Mouse (Mus musculus) kidney, adult 18-20 months (tissue): ENCODE data around the gene Nfic.

Experiments
- DNase-seq: peaks from one replicate; pipeline ENCODE4 v3.0.0; 2021

The Nfic gene

GRCm38 (mm10) chr10:81429092-81429491 is 26.3 kb downstream of the Nfic start:
- DNase-seq, result no peak

- DNase-seq, result no peak
These were observed 26.9 kb downstream of the Nfic start for GRCm38 (mm10) chr10:81428507-81428870.

GRCm38 (mm10) chr10:81427804-81428506 is 27.5 kb downstream of the Nfic start:
- DNase-seq, result peak; percentile 5

- DNase-seq, result no peak
These were observed 28.1 kb downstream of the Nfic start for GRCm38 (mm10) chr10:81427327-81427726.

- DNase-seq, result peak; percentile 82
These were observed 28.5 kb downstream of the Nfic start for GRCm38 (mm10) chr10:81426897-81427296.

GRCm38 (mm10) chr10:81426081-81426671 is 29.3 kb downstream of the Nfic start:
- peak; percentile 43 for DNase-seq

- DNase-seq, result peak; percentile 68
These were observed 30.1 kb downstream of the Nfic start for GRCm38 (mm10) chr10:81425236-81425850.

- peak; percentile 84 for DNase-seq
These were observed 31.0 kb downstream of the Nfic start for GRCm38 (mm10) chr10:81424246-81425051.

GRCm38 (mm10) chr10:81423476-81424245 is 31.8 kb downstream of the Nfic start:
- DNase-seq, result peak; percentile 2

GRCm38 (mm10) chr10:81422661-81423217 is 32.7 kb downstream of the Nfic start:
- DNase-seq, result peak; percentile 2

GRCm38 (mm10) chr10:81422191-81422590 is 33.2 kb downstream of the Nfic start:
- DNase-seq, result peak; percentile 6

GRCm38 (mm10) chr10:81421797-81422100 is 33.7 kb downstream of the Nfic start:
- DNase-seq, result no peak

- DNase-seq, result peak; percentile 2
These were observed 34.2 kb downstream of the Nfic start for GRCm38 (mm10) chr10:81421041-81421796.

GRCm38 (mm10) chr10:81420191-81420767 is 35.2 kb downstream of the Nfic start:
- peak; percentile 4 for DNase-seq

- peak; percentile 9 for DNase-seq
These were observed 36.1 kb downstream of the Nfic start for GRCm38 (mm10) chr10:81419111-81419928.

- peak; percentile 7 for DNase-seq
These were observed 37.0 kb downstream of the Nfic start for GRCm38 (mm10) chr10:81418216-81419070.

GRCm38 (mm10) chr10:81417227-81418215 is 37.9 kb downstream of the Nfic start:
- peak; percentile 14 for DNase-seq
